Mouse (Mus musculus): ENCODE data around the gene Gm6902.
"Not testable (repeated sequence)": the region's sequence is repeated elsewhere in the genome, so short reads cannot be mapped to it uniquely, and the experiment has no call there.

The Gm6902 gene

DNA sequence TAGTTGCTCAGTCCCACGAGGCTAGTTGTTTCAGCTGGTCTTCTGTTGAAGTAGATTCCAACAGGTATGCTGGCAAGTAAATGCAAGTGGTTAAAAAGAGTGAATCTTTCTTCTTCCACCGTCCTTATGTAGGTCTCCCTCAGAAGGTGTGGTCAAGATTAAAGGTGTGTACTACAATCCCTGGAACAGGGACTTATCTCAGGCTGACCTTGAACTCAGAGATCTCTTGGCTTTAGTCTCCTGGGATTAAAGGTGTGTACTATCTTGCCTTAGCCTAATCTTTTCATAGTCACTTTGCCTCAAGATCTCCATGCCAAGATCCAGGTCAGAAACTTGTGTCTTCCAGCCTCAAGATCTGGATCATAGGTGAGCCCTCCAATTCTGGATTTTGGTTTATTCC is at the start of gene Gm6902:
Gm6902 (minus strand) TSS at position 101 of the 400 bp plus-strand sequence.
- DNase-seq (ENCODE audit: low read depth, low spot score): not testable (repeated sequence)

- DNase-seq (ENCODE audit: low read depth, low spot score): not testable (repeated sequence)
Measured at GRCm38 (mm10) chr7:23300892-23301291, 22.2 kb upstream of the Gm6902 start, which contains the start of gene Nlrp4e. Nlrp4e (plus strand) TSS chr7:23301192.

GRCm38 (mm10) chr7:23251582-23251981 is 27.1 kb downstream of the Gm6902 start, which contains the start of gene Vmn1r166:
Vmn1r166 (minus strand) TSS chr7:23251682.
- not testable (repeated sequence) for DNase-seq (ENCODE audit: low read depth, low spot score)

Measured in CD4-positive, CD25-positive, alpha-beta regulatory T cell, adult 2 months (primary cell).